Mouse (Mus musculus): ENCODE data around the gene Wbp2nl.

The Wbp2nl gene

GRCm38 (mm10) chr15:82322195-82322594, 23.4 kb downstream of the Wbp2nl start:
- DNase-seq = no peak

- DNase-seq = no peak
These were observed 26.6 kb downstream of the Wbp2nl start for GRCm38 (mm10) chr15:82325382-82325781.

- DNase-seq = no peak
These were observed 36.4 kb downstream of the Wbp2nl start for GRCm38 (mm10) chr15:82335194-82335593.

GRCm38 (mm10) chr15:82336629-82337028, 37.9 kb downstream of the Wbp2nl start:
- DNase-seq = no peak

- DNase-seq = no peak
These were observed 39.1 kb downstream of the Wbp2nl start for GRCm38 (mm10) chr15:82337875-82338274.

GRCm38 (mm10) chr15:82338593-82339112, 39.9 kb downstream of the Wbp2nl start, which contains the start of the genes Naga, Pheta2 and Smdt1:
Gene Naga (minus strand): TSS chr15:82338925.
Gene Pheta2 (plus strand): TSS chr15:82338942.
Gene Smdt1 (plus strand): TSS chr15:82338959.
- peak; percentile 97 to 98 for DNase-seq

- no peak for DNase-seq
These were observed 40.4 kb downstream of the Wbp2nl start for GRCm38 (mm10) chr15:82339150-82339549.

- DNase-seq = no peak
These were observed 41.0 kb downstream of the Wbp2nl start for GRCm38 (mm10) chr15:82339634-82340254.

- DNase-seq = no peak
These were observed 41.8 kb downstream of the Wbp2nl start for GRCm38 (mm10) chr15:82340414-82341035.

- no peak for DNase-seq
These were observed 42.3 kb downstream of the Wbp2nl start for GRCm38 (mm10) chr15:82341036-82341501.

GRCm38 (mm10) chr15:82341675-82342542, 43.2 kb downstream of the Wbp2nl start:
- DNase-seq = no peak

- DNase-seq = no peak
These were observed 43.8 kb downstream of the Wbp2nl start for GRCm38 (mm10) chr15:82342543-82342935.

GRCm38 (mm10) chr15:82343368-82344287, 44.9 kb downstream of the Wbp2nl start:
- DNase-seq = no peak

- DNase-seq = no peak
These were observed 46.2 kb downstream of the Wbp2nl start for GRCm38 (mm10) chr15:82344971-82345370.

- peak; percentile 98 to 99 for DNase-seq
These were observed 47.2 kb downstream of the Wbp2nl start for GRCm38 (mm10) chr15:82345820-82346470.

GRCm38 (mm10) chr15:82346580-82347302, 48.0 kb downstream of the Wbp2nl start:
- no peak for DNase-seq

- no peak for DNase-seq
These were observed 48.5 kb downstream of the Wbp2nl start for GRCm38 (mm10) chr15:82347303-82347676.

- no peak for DNase-seq
These were observed 49.1 kb downstream of the Wbp2nl start for GRCm38 (mm10) chr15:82347852-82348251.

- no peak for DNase-seq
These were observed 49.7 kb downstream of the Wbp2nl start for GRCm38 (mm10) chr15:82348258-82348998.

GRCm38 (mm10) chr15:82348999-82349341, 50.2 kb downstream of the Wbp2nl start:
- no peak for DNase-seq
